Mouse (Mus musculus) megakaryocyte, embryonic 14.5 days (primary cell): ENCODE results near the gene 9230112D13Rik. TPM values are rescaled to one million over a fixed set of nuclear protein-coding genes. Genes with fewer than 3 reads are reported as not detected.

ENCODE experiments used
- H3K27me3 ChIP-seq: replicated peaks from 2 replicates; pipeline ENCODE3; 2012; ENCODE audit warnings: inconsistent platforms
- H3K36me3 ChIP-seq: replicated peaks from 2 replicates; pipeline ENCODE3; 2012; ENCODE audit warnings: low read length, inconsistent platforms, mixed read lengths
- H3K4me1 ChIP-seq: 2 replicates; pipeline ENCODE4 v1.6.1; 2012; ENCODE audit warnings: inconsistent platforms
- H3K4me3 ChIP-seq: replicated peaks from 2 replicates; pipeline ENCODE3; 2012; ENCODE audit warnings: moderate library complexity, mild to moderate bottlenecking, inconsistent platforms
- H3K9me3 ChIP-seq: 2 replicates; pipeline ENCODE4 v1.6.1; 2012; ENCODE audit warnings: inconsistent platforms
- FLI1 ChIP-seq: IDR thresholded peaks from 2 replicates; pipeline ENCODE4 v1.6.1; 2012; ENCODE audit warnings: low read length, inconsistent platforms, mixed read lengths
- GATA1 ChIP-seq: IDR thresholded peaks from 3 replicates; pipeline ENCODE4 v1.6.1; 2012; ENCODE audit warnings: mixed read lengths, low read length, inconsistent platforms, borderline replicate concordance
- polyA plus RNA-seq: library from polyadenylated mRNA; stranded (reverse); fragments of >175 nt; gene quantifications from 2 replicates; pipeline ENCODE4 v1.2.3, GENCODE M21; 2012; ENCODE audit warnings: low replicate concordance; ENCODE audit not compliant: insufficient read depth

9230112D13Rik gene
- polyA plus RNA-seq: not detected in 2 replicates

DNA sequence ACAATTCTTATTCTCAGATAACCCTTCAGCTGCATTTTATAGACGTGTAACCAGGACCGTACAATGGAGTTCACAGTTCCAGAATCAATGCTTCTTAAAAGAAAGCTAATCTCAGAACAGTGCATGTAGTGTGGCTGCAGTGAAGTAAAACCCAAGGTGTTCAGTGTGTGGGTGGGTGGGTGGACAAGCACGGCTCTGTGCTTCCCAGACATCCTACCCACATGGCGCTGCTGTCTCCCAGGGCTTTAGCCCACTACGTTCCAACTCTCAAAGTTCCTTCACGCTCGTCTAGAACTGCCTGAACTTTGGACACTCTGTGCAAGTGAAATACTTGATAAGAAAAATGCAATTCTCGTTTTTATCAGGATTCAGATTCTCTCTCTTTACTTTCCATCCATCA, at the start of gene 9230112D13Rik:
9230112D13Rik (minus strand) TSS at position 101 of the 400 bp plus-strand sequence.
- TF ChIP-seq GATA1 (no peak), FLI1 (no peak)
- Histone ChIP-seq H3K36me3 (no peaks in the 10 kb centered on the region), H3K9me3 (peaks cover 26% of the 10 kb centered on the region), H3K27me3 (peaks cover 8% of the 10 kb centered on the region), H3K4me3 (no peak within 1 kb of the TSS), H3K4me1 (no peaks in the 10 kb centered on the region)

DNA sequence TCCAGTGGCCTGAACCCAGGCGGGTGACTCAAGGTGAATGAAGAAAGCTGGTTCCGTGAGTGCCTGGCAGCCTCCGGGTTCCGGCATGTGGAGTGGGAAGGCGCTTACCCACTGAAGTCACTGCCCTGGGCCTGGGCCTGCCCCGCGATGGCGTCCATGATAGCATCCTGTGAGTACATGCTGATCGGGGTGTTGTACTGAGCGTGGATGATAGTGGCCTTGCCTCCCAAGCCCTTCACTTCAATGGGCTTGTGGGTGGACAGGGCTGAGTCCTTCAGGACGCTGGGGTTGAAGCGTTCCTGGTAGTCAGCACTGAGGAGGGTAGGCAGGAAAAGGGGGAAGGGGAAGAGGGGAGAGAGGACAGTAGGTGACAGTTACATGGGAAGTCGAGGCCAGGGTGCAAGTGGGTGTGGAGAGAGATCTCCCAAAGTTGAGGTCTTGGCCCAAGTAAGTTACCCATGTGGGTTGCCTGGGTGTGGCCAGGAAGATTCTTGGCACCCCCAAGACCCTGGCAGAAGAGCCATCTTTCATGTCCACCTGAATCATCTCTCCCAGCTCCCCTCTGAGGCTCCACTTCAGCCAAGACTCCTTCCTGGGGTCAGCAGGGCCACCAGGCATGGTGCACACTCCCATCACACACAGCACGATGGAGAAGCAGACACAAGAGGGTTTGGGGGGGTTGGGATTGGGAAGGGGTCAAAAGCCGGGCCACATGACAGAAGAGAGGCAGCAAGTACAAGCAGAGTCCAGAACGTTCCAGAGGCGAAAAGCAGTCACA, 49.2 kb upstream of the 9230112D13Rik start:
- H3K4me3 ChIP-seq: no peak overlapping the region
- H3K9me3 ChIP-seq: no peaks in the 10 kb centered on the region
- H3K36me3 ChIP-seq: no peaks in the 10 kb centered on the region
- H3K27me3 ChIP-seq: peaks cover 49% of the 10 kb centered on the region
- TF ChIP-seq FLI1 (no peak), GATA1 (no peak)
- H3K4me1 ChIP-seq: peaks cover 15% of the 10 kb centered on the region

GRCm38 (mm10) chr14:34570903-34571302, 48.3 kb upstream of the 9230112D13Rik start:
- Histone ChIP-seq H3K27me3 (peaks cover 43% of the 10 kb centered on the region), H3K36me3 (no peaks in the 10 kb centered on the region), H3K4me3 (no peak overlapping the region), H3K4me1 (peaks cover 15% of the 10 kb centered on the region), H3K9me3 (no peaks in the 10 kb centered on the region)
- TF ChIP-seq GATA1: no peak
- no peak for TF ChIP-seq FLI1

DNA sequence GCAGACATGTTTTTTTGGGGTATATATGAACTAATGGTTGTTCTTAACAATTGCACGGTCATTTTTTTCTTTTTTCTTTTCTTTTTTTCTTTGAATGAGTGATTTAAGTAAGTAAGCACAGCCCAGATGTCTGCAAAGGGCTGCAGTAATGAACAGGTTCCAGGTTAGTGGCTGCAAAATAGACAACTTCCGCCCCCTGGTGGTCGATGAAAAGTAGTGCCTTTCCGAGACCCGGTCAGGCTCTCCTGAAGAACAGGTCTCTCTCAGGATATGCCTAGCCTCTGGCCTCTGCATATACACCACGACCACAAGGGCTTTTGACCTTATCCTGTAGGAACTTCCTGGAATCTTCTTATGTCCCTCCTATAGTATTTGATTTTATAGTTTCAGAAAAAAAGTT, 47.7 kb upstream of the 9230112D13Rik start:
- no peaks in the 10 kb centered on the region for H3K9me3 ChIP-seq
- peaks cover 43% of the 10 kb centered on the region for H3K27me3 ChIP-seq
- no peak for TF ChIP-seq FLI1
- no peak for TF ChIP-seq GATA1
- H3K4me1 ChIP-seq: peaks cover 15% of the 10 kb centered on the region
- no peak overlapping the region for H3K4me3 ChIP-seq
- H3K36me3 ChIP-seq: no peaks in the 10 kb centered on the region

DNA sequence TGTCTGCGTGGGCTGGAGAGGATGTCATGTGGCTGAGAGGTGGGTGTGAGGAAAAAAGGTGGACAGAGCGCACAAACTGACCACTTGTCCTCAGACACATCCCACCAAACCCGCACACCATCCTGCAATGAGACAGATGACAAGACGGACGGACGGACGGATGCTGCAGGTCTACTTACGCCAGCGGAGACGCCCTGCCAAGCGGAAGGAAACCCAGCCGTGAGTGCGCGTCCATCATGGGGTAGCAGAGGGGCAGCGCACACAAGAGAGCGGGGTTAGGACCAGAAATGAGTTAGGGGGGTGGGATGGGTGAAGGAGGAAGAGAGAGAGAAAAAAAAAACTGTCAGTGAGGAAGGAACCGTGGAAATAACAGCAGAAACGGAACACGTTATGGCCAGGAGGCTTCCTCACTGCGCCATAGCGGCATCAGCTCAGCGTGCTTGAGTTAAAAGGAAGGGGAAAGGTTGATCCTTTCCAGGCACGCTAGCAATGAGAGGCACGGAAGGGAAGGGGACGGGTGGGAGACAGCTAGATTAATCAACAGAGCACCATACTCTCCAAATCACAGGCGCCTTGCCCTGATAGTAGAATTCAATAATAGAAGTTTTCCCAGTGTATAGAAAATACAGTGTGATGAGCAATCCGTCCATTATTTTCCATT, 47.1 kb upstream of the 9230112D13Rik start:
- TF ChIP-seq GATA1: no peak
- TF ChIP-seq FLI1: no peak
- H3K4me3 ChIP-seq: peak overlapping the region; percentile 44

GRCm38 (mm10) chr14:34568626-34569025, 46.0 kb upstream of the 9230112D13Rik start:
- Histone ChIP-seq H3K36me3 (no peaks in the 10 kb centered on the region), H3K4me3 (peak overlapping the region; percentile 23), H3K27me3 (peaks cover 38% of the 10 kb centered on the region), H3K4me1 (peaks cover 7% of the 10 kb centered on the region; the same call in 1 of the 2 replicates), H3K9me3 (no peaks in the 10 kb centered on the region)
- TF ChIP-seq FLI1 (no peak), GATA1 (no peak)

More for the DNA sequence above, 47.1 kb upstream of the 9230112D13Rik start:
- no peaks in the 10 kb centered on the region for H3K36me3 ChIP-seq
- no peaks in the 10 kb centered on the region for H3K9me3 ChIP-seq
- H3K4me1 ChIP-seq: peaks cover 15% of the 10 kb centered on the region
- H3K27me3 ChIP-seq: peaks cover 41% of the 10 kb centered on the region

DNA sequence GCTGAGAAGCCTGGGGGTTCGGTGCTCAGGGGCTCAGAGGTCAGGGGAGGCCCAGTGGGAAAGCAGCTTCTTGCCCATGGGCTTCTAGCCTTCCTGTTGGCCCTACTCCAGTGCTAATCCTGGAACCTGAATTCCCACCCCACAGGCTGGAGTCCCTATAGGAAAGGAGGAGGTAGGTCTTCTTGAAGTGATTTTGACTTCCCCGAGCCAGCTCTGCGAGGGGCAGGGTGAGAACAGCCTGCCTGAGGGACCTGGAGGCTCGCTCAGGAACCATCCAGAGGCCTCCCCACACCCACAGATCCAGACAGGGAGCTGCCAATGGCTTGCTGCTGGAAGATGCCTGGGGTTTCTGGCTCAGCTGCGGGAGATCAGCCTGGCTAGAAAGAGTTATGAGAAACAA, 45.1 kb upstream of the 9230112D13Rik start:
- Histone ChIP-seq H3K4me3 (no peak overlapping the region), H3K36me3 (no peaks in the 10 kb centered on the region), H3K9me3 (no peaks in the 10 kb centered on the region), H3K27me3 (peaks cover 35% of the 10 kb centered on the region), H3K4me1 (peaks cover 5% of the 10 kb centered on the region; the same call in 1 of the 2 replicates)
- TF ChIP-seq GATA1 (no peak), FLI1 (no peak)

- peaks cover 5% of the 10 kb centered on the region; the same call in 1 of the 2 replicates for H3K4me1 ChIP-seq
- H3K36me3 ChIP-seq: no peaks in the 10 kb centered on the region
- H3K9me3 ChIP-seq: no peaks in the 10 kb centered on the region
- H3K27me3 ChIP-seq: peaks cover 35% of the 10 kb centered on the region
- no peak for TF ChIP-seq FLI1
- TF ChIP-seq GATA1: no peak
- no peak overlapping the region for H3K4me3 ChIP-seq
Measured at GRCm38 (mm10) chr14:34566530-34566929, 43.9 kb upstream of the 9230112D13Rik start.

DNA sequence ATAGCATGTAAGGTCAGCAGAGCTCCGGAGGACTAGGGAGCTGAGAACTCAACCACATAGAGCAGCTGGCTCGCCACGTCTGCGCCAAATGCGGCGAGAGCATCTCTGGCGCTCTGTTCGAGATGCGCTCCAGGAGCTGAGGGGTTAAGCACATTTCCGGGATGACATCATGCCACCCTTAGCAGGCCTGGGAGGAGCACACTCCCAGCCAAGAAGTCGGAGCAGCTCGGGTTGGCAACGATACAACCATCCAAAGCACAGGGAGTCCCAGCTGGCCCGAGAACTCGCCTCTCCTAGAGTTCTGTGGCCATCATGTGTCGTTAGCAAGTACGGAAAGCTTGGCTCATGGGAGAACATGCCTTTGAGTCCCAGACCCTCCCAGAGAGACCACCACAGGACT, 43.1 kb upstream of the 9230112D13Rik start:
- no peaks in the 10 kb centered on the region for H3K9me3 ChIP-seq
- H3K27me3 ChIP-seq: peaks cover 37% of the 10 kb centered on the region
- H3K36me3 ChIP-seq: no peaks in the 10 kb centered on the region
- TF ChIP-seq FLI1 (no peak), GATA1 (no peak)
- no peak overlapping the region for H3K4me3 ChIP-seq
- peaks cover 5% of the 10 kb centered on the region; the same call in 1 of the 2 replicates for H3K4me1 ChIP-seq

DNA sequence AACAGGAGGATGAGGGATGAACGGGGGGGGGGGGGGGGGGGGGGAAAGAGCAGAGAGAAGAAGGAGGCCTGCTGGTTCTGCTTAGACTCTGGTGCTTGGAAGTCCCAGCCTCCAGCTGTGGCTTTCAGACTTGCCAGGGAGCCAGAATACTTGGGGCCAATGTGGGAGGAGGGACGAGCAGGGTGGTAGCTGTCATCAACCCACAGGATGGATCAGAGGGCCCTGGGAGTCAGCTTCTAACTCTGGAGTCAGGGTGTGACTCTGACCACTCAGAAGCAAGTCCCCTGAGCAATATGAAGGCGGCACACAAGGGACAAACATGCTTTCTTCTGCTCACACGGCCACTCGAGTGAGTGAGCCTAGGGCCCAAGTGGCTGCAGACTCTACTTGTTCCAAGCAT, 42.0 kb upstream of the 9230112D13Rik start:
- Histone ChIP-seq H3K27me3 (peaks cover 44% of the 10 kb centered on the region), H3K4me3 (no peak overlapping the region), H3K36me3 (no peaks in the 10 kb centered on the region), H3K9me3 (no peaks in the 10 kb centered on the region), H3K4me1 (peaks cover 3% of the 10 kb centered on the region; the same call in 1 of the 2 replicates)
- TF ChIP-seq GATA1 (no peak), FLI1 (no peak)
